ENCODE assay signal across 31 mouse cellular contexts in genomic region chr6:136452623-136453022, GRCm38 (mm10). TPM values are rescaled to one million over a fixed set of nuclear protein-coding genes. Genes with fewer than 3 reads are reported as not detected.
"Had no signal": no experiment of that assay in that cellular context is flagged by ENCODE, and none has a peak within 500 bp of the region (broad histone marks: within the 10 kb centered on the region; RNA-seq: fewer than 3 reads in every experiment).

No protein-coding gene starts in this region.

- H3K4me3 ChIP-seq: kidney, embryonic 15.5 days; left cerebral cortex, adult 2 months; limb, embryonic 12.5 days; limb, embryonic 15.5 days; lung, embryonic 15.5 days; megakaryocyte, embryonic 14.5 days; midbrain, embryonic 10.5 days; midbrain, embryonic 13.5 days; myocyte; neural tube, embryonic 13.5 days had no signal

- H3K4me1 ChIP-seq: midbrain, embryonic 10.5 days; midbrain, embryonic 13.5 days; neural tube, embryonic 13.5 days had no signal

- DNase-seq: kidney, postnatal 10 days; kidney, postnatal 36 days; layer of hippocampus, postnatal 36 days; left cerebral cortex, postnatal 4 days; lung, adult 18-20 months; lung, postnatal 10 days; lung, postnatal 36 days; right cerebral cortex, adult 18-20 months; right cerebral cortex, postnatal 14 days; right cerebral cortex, postnatal 4 days; thymus, adult 2 months; thymus, postnatal 14 days; thymus, postnatal 4 days had no signal

- H3K27me3 ChIP-seq: kidney, embryonic 15.5 days; limb, embryonic 12.5 days; limb, embryonic 15.5 days; lung, embryonic 15.5 days; megakaryocyte, embryonic 14.5 days; midbrain, embryonic 13.5 days; neural tube, embryonic 13.5 days had no signal

- H3K36me3 ChIP-seq: kidney, embryonic 15.5 days; limb, embryonic 12.5 days; limb, embryonic 15.5 days; lung, embryonic 15.5 days; midbrain, embryonic 10.5 days; midbrain, embryonic 13.5 days; neural tube, embryonic 13.5 days had no signal

- H3K9me3 ChIP-seq: kidney, embryonic 15.5 days; limb, embryonic 15.5 days; lung, embryonic 15.5 days; midbrain, embryonic 10.5 days had no signal

- ATAC-seq: midbrain, embryonic 13.5 days; midbrain, embryonic 16.5 days had no signal

- H3K4me2 ChIP-seq: kidney, embryonic 15.5 days; limb, embryonic 12.5 days; limb, embryonic 15.5 days; lung, embryonic 15.5 days; midbrain, embryonic 13.5 days; neural tube, embryonic 13.5 days had no signal

- H3K9ac ChIP-seq: kidney, embryonic 15.5 days; limb, embryonic 12.5 days; limb, embryonic 15.5 days; liver, embryonic 14.5 days; lung, embryonic 15.5 days; midbrain, embryonic 13.5 days; neural tube, embryonic 13.5 days had no signal

- H3K27ac ChIP-seq: kidney, embryonic 15.5 days; left cerebral cortex, adult 2 months; limb, embryonic 12.5 days; limb, embryonic 15.5 days; liver, embryonic 14.5 days; lung, embryonic 15.5 days; midbrain, embryonic 10.5 days; midbrain, embryonic 13.5 days; neural tube, embryonic 13.5 days; stomach, postnatal 0 days had no signal

RNA-seq across cellular contexts. Expression of gene E330021D16Rik, which starts 37.3 kb away (rescaled TPM):
- total RNA-seq: layer of hippocampus, adult 8-10 months; layer of hippocampus, postnatal 10 days; layer of hippocampus, postnatal 36 days; left cerebral cortex, adult 2 months; left cerebral cortex, postnatal 14 days; left cerebral cortex, postnatal 4 days; monocyte, adult 5-6 weeks; neutrophil, adult 5-6 weeks had no signal
- polyA plus RNA-seq: limb, embryonic 12.5 days; limb, embryonic 15.5 days; midbrain, embryonic 10.5 days; midbrain, embryonic 13.5 days; midbrain, embryonic 16.5 days; myocyte; neural tube, embryonic 13.5 days; stomach, postnatal 0 days had no signal
